Mouse (Mus musculus): Measurements from ENCODE around the gene Ccdc114. TPM values are rescaled to one million over a fixed set of nuclear protein-coding genes. Genes with fewer than 3 reads are reported as not detected.

The Ccdc114 gene
- total RNA-seq, 2 experiments from 2014 or later, result 1.4 to 2.1 TPM

DNA sequence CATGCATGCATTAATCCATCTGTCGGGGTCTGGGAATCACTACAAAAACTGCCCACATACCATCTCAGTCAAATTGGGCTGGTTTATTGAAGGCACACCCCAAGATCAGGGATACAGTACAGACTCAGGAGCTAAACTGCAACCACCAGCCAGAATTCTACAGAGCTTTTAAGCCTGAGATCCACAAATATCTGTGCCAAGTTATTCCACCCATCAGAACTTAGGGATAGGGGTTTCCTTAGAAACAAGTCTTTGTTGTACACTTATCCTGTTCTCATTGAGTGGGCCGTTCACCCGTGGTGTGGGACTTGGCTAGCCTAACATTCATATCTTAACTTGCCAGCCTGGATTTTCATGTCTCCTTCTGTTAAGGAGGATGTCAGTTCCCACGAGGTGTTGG is 25.2 kb downstream of the Ccdc114 start:
- intact Hi-C loops (cut with DNase I), result loop anchor here (5.0 kb wide), 1 partner anchor 58 kb away; no protein-coding TSS in a partner anchor
- DNase-seq (ENCODE audit: low spot score in 2 of 2), result peak in 1 of 2 experiments; percentile 61

DNA sequence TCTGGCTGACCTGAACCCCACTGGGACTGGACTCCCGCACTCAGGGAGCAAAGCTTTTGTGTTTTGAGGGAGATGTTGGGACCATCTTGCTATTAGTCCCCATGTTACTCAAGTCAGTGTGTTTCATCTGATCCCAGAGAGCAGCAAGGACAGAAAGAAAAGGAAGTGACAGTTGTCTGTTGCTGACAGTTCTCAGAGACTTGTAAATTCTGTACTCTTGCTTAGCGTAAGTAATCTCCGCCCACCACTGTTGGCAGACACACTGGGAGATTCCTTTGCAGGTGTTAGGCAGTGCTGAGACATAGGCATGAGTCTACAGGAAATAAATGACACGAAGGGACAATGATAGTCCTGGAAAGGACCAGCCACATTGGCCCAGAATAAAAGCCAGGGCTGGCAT is 32.7 kb downstream of the Ccdc114 start:
- intact Hi-C loops (cut with DNase I), result no loop called here
- DNase-seq (ENCODE audit: low spot score in 2 of 2), result no peak

DNA sequence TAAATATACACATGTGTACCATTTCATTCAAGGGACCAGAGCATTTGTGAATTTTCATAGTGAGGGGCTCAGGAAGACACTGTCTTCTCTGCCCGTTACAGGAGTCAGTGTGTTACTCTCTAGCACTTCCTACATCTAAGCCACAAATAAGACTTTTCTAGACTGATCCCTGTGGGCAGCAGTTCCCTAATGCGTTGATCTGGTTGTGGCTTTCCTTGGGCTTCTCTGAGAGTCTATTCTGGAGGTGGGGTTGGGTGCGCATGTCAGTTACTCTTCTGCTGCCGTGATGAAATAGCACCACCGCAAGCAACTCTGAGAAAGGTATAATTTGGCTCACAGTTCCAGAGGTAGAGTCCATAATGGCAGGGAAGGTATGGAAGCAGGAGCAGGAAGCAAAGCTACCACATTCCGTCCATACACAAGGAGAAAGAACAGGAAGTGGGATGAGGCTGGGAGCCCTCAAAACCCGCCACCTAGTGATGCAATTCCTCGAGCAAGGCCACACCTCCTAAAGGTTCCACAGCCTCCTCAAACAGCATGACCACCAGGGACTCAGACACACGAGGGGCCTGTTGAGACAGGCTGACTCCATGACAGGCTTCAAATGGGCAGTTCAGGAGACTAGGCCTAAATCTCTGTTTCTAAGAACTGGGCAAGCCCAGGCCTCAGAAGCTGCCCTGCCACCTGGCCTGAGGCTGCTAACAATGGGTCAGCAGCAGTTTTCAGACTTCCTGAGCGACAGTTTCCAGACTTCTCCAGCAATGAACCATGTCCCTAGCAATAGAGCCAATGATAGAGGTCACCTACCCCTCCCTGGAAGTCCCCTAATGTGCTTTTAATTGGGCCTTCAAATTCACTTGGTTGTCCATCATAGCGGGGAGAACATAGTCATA is 48.2 kb downstream of the Ccdc114 start:
- intact Hi-C loops (cut with DNase I), result no loop called here

DNA sequence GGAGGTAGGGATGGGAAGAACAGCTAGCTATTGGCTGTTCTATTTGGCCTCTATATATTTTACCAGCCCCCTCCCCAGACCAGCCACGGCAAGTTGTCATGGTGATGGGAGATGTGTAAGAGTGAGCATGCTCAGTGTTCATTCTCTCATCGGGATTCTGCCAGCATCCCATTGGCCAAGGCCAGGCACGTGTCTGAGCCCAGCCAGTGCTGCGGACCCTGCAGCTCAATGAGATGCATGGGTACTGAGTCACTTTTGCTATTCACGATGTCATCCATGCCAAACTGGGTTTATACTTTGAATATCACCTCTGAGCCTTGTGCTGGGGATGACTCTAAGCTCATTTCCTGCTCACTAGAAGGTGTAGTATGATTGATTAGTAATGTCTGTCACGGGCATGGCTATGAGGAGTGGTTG is 49.4 kb downstream of the Ccdc114 start:
- intact Hi-C loops (cut with DNase I), result no loop called here
- peak in 1 of 2 experiments; percentile 77 for DNase-seq (ENCODE audit: low spot score in 2 of 2)

More for the DNA sequence above, 48.2 kb downstream of the Ccdc114 start:
- no peak for DNase-seq (ENCODE audit: low spot score in 2 of 2)

DNA sequence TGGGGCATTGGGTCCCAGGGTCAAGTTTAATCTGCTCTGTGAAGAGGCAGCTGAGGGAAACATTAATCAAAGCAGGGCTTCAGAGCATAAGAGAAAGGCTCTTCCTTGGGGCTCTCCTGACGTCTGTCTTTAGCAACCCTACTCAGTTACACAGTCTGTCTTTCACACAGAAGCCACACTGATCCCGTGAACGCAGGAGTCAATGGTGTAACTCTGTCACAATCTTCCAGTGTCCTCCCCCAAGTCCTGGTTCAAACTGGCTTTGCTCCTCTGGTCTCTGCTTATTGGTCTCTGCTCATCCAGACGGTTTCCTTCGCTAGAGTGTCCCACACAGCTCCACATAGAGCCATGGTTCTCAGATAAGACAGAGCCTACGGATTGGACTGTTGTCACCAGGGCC is 50.2 kb downstream of the Ccdc114 start:
- DNase-seq (ENCODE audit: low spot score in 2 of 2), result no peak
- intact Hi-C loops (cut with DNase I), result no loop called here

DNA sequence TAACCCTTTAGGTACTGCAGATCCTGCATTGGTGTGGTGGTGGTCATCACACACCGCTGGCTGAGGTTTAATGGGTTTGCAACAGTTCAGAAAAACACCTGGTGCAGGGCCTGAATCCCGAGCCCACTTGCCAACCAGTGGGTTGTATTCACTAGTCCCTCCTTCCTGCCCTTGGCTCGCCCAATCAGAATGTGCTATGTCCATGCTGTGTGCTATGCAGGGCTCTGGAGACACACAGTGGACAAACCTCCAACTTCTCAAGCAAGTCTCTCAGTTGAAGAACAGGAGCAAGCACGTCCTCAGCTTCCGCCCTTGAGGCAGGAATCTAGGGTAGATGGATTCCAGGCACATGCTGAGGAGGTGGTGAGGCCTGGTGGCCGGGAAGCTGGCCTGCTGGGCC is 50.6 kb downstream of the Ccdc114 start:
- DNase-seq (ENCODE audit: low spot score in 2 of 2), result peak in 1 of 2 experiments; percentile 32
- intact Hi-C loops (cut with DNase I), result no loop called here

DNA sequence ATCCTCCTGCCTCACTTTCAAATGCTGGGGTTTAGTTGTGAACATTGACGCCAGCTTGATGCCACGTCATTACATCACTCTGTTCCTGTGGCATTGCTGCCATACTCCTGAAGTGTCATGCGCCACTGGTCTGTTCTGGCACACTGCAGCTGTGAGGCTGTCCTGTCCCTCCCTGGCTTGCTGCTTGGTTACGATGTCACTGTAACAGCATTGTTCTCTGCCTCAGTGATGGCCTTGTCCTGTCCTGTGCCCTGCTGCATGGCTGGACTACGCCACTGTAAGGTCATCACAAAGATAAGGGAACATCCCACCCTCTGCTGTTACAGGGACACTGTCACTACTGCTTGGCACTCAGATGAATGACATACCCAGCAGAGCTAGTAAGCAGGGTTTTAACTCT is 57.7 kb downstream of the Ccdc114 start:
- no peak for DNase-seq (ENCODE audit: low spot score in 2 of 2)
- intact Hi-C loops (cut with DNase I), result no loop called here

DNA sequence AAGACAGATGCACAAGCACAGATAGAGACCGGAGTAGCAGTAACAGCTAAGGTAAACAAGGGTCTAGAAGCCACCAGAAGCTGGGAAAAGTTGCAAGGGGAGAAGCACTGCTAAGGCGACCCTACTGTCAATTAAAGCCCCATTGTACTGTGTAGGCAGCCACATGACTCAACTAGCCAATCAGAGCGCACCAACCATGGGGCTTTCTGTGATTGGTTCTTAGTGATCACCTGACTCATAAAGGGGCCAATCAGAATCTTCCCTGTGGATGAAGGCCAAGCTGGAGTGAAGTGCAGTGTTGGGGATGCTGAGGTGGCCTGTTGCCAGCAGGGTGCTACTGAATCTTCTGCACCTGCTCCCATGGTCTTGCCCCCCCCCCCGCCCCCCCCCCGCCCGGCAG is 63.0 kb downstream of the Ccdc114 start:
- intact Hi-C loops (cut with DNase I), result no loop called here

DNA sequence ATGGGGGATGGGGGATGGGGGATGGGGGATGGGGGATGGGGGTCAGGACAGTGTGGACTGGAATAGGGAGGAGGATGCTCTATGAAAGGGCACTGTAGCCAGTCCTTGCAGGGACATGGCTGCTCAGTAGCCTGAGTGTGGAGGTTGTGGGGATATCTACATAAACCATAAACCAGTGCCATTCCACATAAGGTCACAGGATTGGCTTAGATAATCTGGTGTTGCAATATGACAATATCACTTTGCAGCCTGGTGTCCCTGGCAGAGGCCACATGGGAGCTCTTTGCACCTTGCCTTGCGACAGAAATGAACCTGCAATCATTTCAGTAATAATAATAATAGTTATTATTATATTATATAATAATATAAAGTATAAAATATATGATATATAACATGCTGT is 64.5 kb downstream of the Ccdc114 start:
- DNase-seq (ENCODE audit: low spot score in 2 of 2), result no peak
- intact Hi-C loops (cut with DNase I), result no loop called here

More for the DNA sequence above, 63.0 kb downstream of the Ccdc114 start:
- no peak for DNase-seq (ENCODE audit: low spot score in 2 of 2)

DNA sequence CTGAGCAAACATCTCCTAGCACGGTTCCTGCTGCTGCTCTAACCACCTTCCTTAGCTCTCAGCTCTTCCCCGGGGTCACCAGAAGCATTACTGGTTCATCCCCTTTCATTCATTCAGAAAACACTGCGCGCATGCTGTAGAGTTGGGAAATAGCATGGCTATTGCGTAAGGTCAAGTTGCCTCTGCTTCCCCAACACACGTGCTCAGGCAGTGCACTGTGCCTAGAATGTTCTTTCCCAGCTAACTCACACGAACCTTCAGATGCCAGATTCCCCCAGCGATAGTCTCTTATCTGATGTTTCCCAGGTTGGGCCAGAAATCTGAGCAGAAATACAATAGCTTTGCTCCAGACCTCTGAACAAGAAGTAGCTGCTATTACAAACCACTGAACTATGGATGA is 68.6 kb downstream of the Ccdc114 start:
- intact Hi-C loops (cut with DNase I), result no loop called here

More for the DNA sequence above, 68.6 kb downstream of the Ccdc114 start:
- DNase-seq (ENCODE audit: low spot score in 2 of 2), result no peak

Other genes with a start within 250 kb of the Ccdc114 start
- 1 to 10 TPM in 1 of 2 experiments, under 1 TPM in 1; 0.91 to 1.5 TPM for gene Ntn5, start 240.1 kb upstream of the Ccdc114 start, total RNA-seq (2021)
- gene Sec1, start 229.7 kb upstream of the Ccdc114 start, total RNA-seq (2021), result under 1 TPM; 0.20 to 0.30 TPM
- gene Car11, start 224.2 kb upstream of the Ccdc114 start, total RNA-seq (2021), result 100 to 1,000 TPM; 168 to 172 TPM
- gene Dbp, start 219.0 kb upstream of the Ccdc114 start, total RNA-seq (2021), result 10 to 100 TPM; 68.7 to 83.5 TPM
- gene Rpl18, start 208.6 kb upstream of the Ccdc114 start, total RNA-seq (2021), result 100 to 1,000 TPM; 369 to 389 TPM
- 10 to 100 TPM; 28.8 to 32.7 TPM for gene Sphk2, start 206.1 kb upstream of the Ccdc114 start, total RNA-seq (2021)
- gene Fam83e, start 202.9 kb upstream of the Ccdc114 start, total RNA-seq (2021), result under 1 TPM; 0.24 to 0.34 TPM
- not detected for gene Spaca4, start 198.3 kb upstream of the Ccdc114 start, total RNA-seq (2021)
- gene Lmtk3, start 140.3 kb upstream of the Ccdc114 start, total RNA-seq (2021), result 100 to 1,000 TPM; 261 to 275 TPM
- 10 to 100 TPM in 1 of 2 experiments, 1 to 10 TPM in 1; 10.0 to 13.0 TPM for gene Sult2b1, start 139.4 kb upstream of the Ccdc114 start, total RNA-seq (2021)
- 100 to 1,000 TPM; 227 to 229 TPM for gene Cyth2, start 109.5 kb upstream of the Ccdc114 start, total RNA-seq (2021)
- 1 to 10 TPM; 1.8 to 1.9 TPM for gene Kcnj14, start 99.3 kb upstream of the Ccdc114 start, total RNA-seq (2021)
- 10 to 100 TPM; 21.0 to 22.2 TPM for gene Grwd1, start 93.1 kb upstream of the Ccdc114 start, total RNA-seq (2021)
- gene Kdelr1, start 51.3 kb upstream of the Ccdc114 start, total RNA-seq (2021), result 10 to 100 TPM; 87.1 to 98.6 TPM
- 10 to 100 TPM; 21.2 to 22.3 TPM for gene Grin2d, start 45.7 kb upstream of the Ccdc114 start, total RNA-seq (2021)
- under 1 TPM; 0.36 to 0.53 TPM for gene Syngr4, start 27.4 kb upstream of the Ccdc114 start, total RNA-seq (2021)
- gene Tmem143, start 27.1 kb upstream of the Ccdc114 start, total RNA-seq (2021), result 10 to 100 TPM; 22.1 to 25.7 TPM
- 1 to 10 TPM; 5.3 to 5.6 TPM for gene Emp3, start 2.7 kb upstream of the Ccdc114 start, total RNA-seq (2021)
- 1 to 10 TPM; 5.2 to 5.9 TPM for gene Abcc6, start 106.2 kb downstream of the Ccdc114 start, total RNA-seq (2021)
- gene Nomo1, start 109.6 kb downstream of the Ccdc114 start, total RNA-seq (2021), result 100 to 1,000 TPM; 120 TPM
- 10 to 100 TPM; 29.2 to 30.5 TPM for gene Kcnj11, start 176.7 kb downstream of the Ccdc114 start, total RNA-seq (2021)